Mouse (Mus musculus) left cerebral cortex, adult 18-20 months (tissue): ENCODE measurements around the gene Slc22a2. TPM values are rescaled to one million over a fixed set of nuclear protein-coding genes. Genes with fewer than 3 reads are reported as not detected.
"Not testable (repeated sequence)": the region's sequence is repeated elsewhere in the genome, so short reads cannot be mapped to it uniquely, and the experiment has no call there.

Experiments used
- DNase-seq, 2 experiments: peaks; one replicate each; pipeline ENCODE4 v3.0.0; 2021 to 2022; ENCODE audit warnings: low spot score in 2 of 2, mixed read lengths in 1 of 2
- long read RNA-seq, 2 experiments: library from polyadenylated mRNA; stranded (forward); transcript quantifications; one replicate each; pipeline ENCODE4 v2.0.0; 2021
- total RNA-seq, 2 experiments: library from RNA; stranded (reverse); gene quantifications; 2 replicates each; pipeline ENCODE4 v1.2.3; 2021

Gene Slc22a2
- 1 to 10 TPM in 1 of 2 experiments, under 1 TPM in 1; 0.86 to 1.7 TPM for total RNA-seq
- long read RNA-seq, experiment 1, partial matches to known transcripts: 0 of 3 reads
- long read RNA-seq, experiment 1, other reads (novel, unspliced or antisense): 0 of 3 reads
- long read RNA-seq, experiment 2, partial matches to known transcripts: 0 of 2 reads
- long read RNA-seq, experiment 2, other reads (novel, unspliced or antisense): 0 of 2 reads

- DNase-seq: no peak
Measured at GRCm38 (mm10) chr17:12583991-12584390, at the start of gene Slc22a2. Gene Slc22a2 (plus strand): TSS chr17:12584132.

GRCm38 (mm10) chr17:12534353-12535145 is 49.4 kb upstream of the Slc22a2 start:
- DNase-seq: peak; percentile 54 to 81

DNA sequence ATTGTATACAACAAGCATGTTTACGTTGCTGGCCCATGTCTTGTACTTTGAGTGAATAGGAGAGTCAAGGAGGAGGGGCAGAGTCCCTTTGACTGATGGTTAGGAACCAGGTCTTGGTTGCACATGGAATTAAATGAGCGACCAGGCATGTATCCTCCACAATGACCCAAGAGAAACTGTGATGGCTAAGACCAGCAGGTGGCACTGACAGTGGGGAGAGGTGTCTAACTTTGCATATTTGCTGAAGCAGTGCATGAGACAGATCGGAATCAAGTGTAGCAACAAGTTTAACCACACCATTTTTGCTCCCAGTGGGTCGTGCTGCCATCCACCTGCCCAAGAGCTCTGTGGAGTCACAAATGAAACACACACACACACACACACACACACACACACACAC is 21.7 kb upstream of the Slc22a2 start:
- DNase-seq: no peak

- DNase-seq: not testable (repeated sequence)
Measured at GRCm38 (mm10) chr17:12564481-12565000, 19.4 kb upstream of the Slc22a2 start.

DNA sequence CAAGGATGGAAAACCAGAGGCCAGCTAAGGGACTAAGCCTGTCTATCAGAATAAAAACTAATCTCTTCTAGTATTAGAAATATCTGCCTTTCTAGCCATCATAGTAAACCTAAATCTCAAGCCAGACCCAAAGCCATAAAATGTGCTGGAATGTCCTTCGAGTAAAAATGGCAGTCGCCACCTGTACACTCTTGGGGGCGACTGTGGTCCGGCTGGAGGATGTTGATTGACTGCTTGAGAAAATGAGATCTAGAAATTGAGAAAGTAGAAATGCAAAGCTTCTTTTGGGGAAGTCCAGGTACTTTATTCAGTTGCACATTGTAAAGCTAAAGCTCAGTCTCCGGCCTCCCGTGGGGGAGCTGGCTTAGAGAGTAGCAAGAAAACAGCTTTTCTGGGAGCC is 18.5 kb upstream of the Slc22a2 start:
- no peak for DNase-seq

- no peak for DNase-seq
Measured at GRCm38 (mm10) chr17:12571316-12571715, 12.6 kb upstream of the Slc22a2 start.

- DNase-seq: no peak
Measured at GRCm38 (mm10) chr17:12571924-12572463, 11.9 kb upstream of the Slc22a2 start.

DNA sequence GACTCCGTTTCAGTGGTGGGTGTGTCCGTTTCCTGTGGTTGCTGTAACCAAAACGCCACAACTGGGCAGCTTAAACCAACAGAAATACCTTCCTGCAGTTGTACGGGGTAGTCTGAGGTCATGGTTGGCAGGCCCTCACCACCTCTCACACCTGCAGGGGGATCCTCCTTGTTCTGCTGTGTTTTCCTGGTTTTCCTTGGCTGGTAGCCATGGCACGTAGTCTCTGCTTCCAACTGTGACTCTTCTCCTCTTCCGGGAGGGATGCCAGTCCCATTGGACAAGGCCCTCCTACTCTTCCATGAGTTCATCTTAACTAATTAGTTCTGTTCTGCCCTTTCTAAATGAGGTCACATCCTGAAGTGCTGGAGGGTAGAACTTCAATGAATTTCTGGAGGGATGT is 8.5 kb upstream of the Slc22a2 start:
- no peak for DNase-seq

- DNase-seq: no peak
Measured at GRCm38 (mm10) chr17:12577096-12577495, 6.8 kb upstream of the Slc22a2 start.

GRCm38 (mm10) chr17:12585366-12585765 is 1.4 kb downstream of the Slc22a2 start:
- no peak for DNase-seq

DNA sequence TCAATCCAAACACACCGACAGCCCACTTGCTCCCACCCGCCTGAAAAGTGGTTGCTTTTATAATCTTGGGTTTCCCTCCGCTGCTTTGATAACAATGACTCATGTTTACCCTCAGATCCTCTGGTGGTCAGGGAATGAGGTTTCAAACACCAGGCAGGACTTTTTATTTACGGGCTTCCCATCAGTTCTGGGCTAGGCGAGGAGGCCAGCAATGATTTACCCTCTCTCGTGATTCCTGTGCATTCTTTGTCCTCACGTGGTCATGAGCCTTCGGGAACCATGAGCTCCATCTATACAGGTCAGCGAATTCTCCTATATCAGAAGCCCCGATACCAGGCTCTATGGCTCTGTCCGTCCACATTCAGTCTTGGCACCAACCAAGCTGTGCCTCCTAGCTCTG is 3.0 kb downstream of the Slc22a2 start:
- DNase-seq: no peak

DNA sequence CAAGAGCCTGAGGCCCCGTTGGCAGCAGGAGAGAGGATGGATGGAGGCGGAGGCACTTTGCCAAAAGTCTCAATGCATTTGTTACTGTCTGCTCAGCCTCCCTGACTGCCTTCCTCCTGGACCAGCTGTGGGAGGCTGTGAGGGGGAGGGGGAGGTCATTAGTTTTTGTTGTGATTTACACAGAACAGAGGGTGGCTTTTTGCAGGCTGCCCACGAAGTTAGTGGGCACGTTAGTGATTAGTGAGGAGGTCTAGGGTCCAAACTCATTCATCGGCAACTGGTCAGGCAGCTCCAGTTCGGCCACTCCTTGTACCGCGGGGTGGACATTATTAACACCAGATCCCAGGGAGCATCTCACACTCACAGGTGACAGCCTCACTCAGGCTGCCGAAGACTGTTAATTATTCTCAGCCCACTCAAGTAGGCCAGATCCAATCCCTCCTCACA is 4.9 kb downstream of the Slc22a2 start:
- DNase-seq: peak in 1 of 2 experiments; percentile 8

DNA sequence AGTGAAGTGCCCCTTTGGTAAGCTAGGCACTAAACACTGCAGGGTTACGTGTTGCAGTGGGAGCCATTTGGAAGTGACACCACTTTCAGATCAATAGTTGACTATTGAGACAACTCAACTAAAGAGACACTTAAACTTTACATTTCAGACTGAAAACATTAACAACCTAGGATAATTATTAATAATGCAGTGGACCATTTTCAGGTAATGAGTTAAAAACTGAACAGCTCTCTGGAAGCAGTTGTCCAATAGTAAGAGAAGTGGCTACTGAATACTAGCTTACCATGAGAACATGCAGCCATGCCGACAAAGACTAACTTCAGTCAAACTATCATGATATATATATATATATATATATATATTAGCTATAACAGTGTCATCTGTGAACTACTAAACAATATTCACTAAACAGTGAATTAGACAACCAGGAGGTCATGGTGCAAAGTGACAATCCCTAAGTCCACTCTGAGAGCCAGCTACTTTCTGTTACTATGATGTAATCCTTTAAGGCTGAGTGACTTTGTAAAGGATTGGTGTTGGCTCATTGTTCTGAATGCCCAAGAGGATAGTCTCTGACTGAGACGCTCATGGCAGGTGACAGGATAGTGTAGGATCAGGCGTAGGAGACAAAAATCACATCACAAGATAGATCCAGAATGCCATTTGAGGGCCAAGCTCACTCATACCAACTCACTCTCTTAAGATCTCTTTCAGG is 7.1 kb downstream of the Slc22a2 start:
- no peak for DNase-seq

DNA sequence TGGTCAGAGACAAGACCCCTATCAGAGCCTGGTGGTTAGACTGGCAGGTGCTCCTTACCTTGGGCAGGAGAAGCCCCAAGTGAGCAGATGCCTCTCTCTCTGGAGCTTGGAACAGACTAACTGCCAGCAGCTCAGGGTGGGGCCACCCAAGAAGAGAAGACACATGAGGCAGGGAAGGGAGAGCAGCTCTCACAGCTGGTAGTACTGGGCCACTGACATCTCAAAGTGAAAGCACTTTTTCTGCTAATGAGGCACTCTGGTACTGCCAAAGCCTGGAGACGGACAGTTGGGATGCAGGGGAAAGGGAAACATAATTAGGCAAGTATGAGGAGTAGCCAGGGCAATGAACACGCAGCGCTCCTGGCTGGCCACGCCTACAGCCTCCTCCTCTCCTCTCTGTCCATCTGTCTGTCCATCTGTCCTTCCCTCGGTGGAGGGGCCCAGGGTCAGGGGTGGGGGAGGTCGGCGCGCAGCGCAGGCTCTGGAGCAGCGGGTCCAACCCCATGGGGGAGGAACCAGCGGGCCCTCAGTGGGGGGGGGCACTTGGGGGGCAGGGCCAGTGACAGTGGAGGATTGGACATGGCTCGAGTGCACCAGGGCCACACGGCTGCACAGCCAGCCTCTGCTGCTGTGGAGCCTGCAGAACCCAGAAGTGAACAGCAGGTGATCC is 12.0 kb downstream of the Slc22a2 start:
- no peak for DNase-seq

DNA sequence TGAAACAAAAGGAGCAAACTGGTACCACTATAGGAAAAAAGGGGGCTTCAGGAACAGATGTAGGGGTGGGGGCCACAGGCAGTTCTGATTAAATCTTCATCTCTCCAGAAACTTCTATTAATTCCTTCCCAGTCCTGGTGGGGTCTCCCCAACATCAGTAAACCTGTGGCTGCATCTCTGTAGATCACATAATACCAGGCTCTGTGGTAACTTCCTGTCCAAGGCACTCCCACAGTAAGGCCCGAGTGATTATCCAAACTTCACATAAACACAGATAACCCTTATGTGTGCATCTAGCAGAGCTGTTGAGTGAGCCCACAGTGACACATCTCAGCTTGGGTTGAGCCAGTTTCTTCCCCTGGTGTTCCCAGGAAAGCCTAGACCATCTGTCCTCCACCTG is 22.7 kb downstream of the Slc22a2 start:
- no peak for DNase-seq

- no peak for DNase-seq
Measured at GRCm38 (mm10) chr17:12607202-12607601, 23.3 kb downstream of the Slc22a2 start.

- no peak for DNase-seq
Measured at GRCm38 (mm10) chr17:12614511-12615385, 30.8 kb downstream of the Slc22a2 start.

GRCm38 (mm10) chr17:12615429-12615828 is 31.5 kb downstream of the Slc22a2 start:
- no peak for DNase-seq

DNA sequence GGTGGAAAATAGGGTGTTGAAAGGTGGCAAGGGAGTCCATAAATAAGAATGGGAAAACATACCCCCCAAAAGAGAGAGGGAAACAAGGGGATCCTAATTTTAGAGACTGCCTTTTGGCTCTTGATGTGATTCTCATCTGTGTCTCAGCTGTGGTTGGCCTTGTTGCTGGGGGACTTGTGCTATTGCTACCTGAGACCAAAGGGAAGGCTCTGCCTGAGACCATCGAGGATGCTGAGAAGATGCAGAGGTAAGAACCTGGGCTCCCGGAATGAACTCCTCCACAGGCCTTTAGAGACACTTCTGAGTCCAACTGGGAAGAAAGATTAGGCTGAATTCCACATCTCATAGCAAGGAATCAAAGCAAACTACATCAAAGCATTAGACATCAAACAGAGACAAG is 35.7 kb downstream of the Slc22a2 start:
- no peak for DNase-seq

- DNase-seq: no peak
Measured at GRCm38 (mm10) chr17:12627983-12628382, 44.1 kb downstream of the Slc22a2 start.
